Mouse (Mus musculus): ENCODE results near the gene Alg9. TPM values are rescaled to one million over a fixed set of nuclear protein-coding genes. Genes with fewer than 3 reads are reported as not detected.

The Alg9 gene
- polyA plus RNA-seq, 1 experiment from 2014 or later: 35.6 TPM

DNA sequence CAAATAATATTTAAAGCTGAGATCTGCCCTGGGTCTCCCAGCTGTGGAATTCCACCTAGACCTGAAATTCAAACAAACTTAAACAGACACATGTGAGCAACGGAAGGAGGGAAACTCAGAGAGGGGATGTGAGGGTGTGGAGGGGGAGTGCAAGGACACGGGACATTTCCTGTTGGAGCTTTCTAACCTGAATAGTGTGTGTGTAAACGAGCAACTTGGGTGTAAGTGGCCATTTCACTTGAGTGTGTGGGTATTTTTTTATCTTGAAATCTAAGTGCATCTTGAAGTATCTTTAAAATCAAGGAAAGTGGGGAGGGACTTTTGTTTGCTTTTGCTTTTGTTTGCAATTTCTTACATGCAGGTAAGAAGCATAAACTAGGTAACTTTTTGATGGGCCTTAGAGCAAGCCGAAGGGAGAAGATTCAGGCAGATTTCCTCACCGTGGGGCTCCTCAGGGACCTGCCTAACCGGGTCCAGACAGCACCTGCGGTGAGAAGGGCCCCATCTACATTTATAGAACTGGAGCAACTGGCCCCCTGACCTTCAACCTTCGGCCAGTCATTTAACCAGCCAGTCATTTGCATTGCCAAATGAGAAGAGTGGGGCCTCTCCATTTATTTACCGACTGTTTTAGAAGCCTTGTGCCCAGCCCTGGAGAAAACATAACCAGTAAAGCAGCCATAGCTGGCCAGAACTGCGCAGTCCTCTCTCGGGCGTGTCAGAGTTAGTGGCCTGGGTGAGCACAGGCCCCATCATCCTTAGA lies 73.0 kb downstream of the Alg9 start:
- H3K27ac ChIP-seq: no peak overlapping the region
- no peak for ATAC-seq (ENCODE audit: insufficient number of reproducible peaks, low FRiP score, low TSS enrichment, low read depth)
- 48% methylated on average over 12 of the region's 12 CpGs for WGBS
- no peaks in the 10 kb centered on the region for H3K9me3 ChIP-seq
- no peak overlapping the region for H3K4me3 ChIP-seq
- H3K9ac ChIP-seq: no peak overlapping the region
- H3K4me2 ChIP-seq: no peak overlapping the region
- peaks cover 17% of the 10 kb centered on the region for H3K36me3 ChIP-seq
- no peaks in the 10 kb centered on the region for H3K27me3 ChIP-seq
- peaks cover 18% of the 10 kb centered on the region for H3K4me1 ChIP-seq

DNA sequence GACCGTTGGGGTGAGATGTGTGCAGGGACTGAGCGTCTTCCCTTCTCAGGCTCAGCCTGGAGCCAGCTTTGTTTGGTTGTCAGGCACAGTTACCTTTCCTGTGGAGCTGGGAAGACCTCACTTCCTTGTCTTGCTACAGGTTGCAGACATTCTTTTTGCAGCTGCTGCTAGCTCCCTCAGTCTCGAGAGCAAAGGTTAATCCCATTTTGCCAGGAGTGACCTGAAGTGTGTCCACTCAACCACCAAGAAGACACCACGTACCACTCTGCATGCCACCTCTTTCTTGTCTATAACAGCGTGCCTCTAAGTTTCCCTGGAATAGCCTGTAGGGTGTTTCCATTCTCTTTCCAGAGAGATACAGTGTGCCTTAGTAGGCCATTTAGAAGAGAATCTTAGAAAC lies 74.0 kb downstream of the Alg9 start:
- ATAC-seq (ENCODE audit: insufficient number of reproducible peaks, low FRiP score, low TSS enrichment, low read depth): no peak
- no peak overlapping the region for H3K4me3 ChIP-seq
- WGBS: 66% methylated on average over 5 of the region's 5 CpGs

DNA sequence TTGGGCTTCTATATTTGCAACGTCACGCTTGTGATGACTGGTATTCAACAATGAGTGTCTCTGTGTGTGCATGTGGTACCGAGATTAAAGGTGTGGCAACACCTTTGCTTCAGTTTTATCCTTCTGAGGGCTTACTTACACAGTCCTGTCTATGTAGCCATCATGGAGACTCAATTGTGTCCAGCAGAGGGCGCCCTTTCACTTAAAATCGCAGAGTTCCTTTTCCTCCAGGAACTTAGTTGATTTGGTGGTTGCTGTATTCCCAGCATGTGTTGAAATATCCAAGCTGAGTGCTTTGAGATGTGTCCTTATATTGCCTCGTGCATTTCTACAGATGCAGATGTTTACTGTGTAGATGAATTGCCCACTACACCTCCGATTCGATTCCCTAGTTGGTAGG lies 74.4 kb downstream of the Alg9 start:
- H3K4me2 ChIP-seq: no peak overlapping the region
- H3K9ac ChIP-seq: no peak overlapping the region
- H3K27me3 ChIP-seq: no peaks in the 10 kb centered on the region
- H3K27ac ChIP-seq: no peak overlapping the region
- WGBS: 20% methylated on average over 8 of the region's 8 CpGs
- no peaks in the 10 kb centered on the region for H3K9me3 ChIP-seq
- peaks cover 7% of the 10 kb centered on the region; the same call in 1 of the 2 replicates for H3K36me3 ChIP-seq
- ATAC-seq (ENCODE audit: insufficient number of reproducible peaks, low FRiP score, low TSS enrichment, low read depth): no peak
- no peak overlapping the region for H3K4me3 ChIP-seq
- peaks cover 22% of the 10 kb centered on the region for H3K4me1 ChIP-seq

More for the DNA sequence above, 74.0 kb downstream of the Alg9 start:
- H3K36me3 ChIP-seq: peaks cover 10% of the 10 kb centered on the region; the same call in 1 of the 2 replicates
- peaks cover 22% of the 10 kb centered on the region for H3K4me1 ChIP-seq
- H3K9me3 ChIP-seq: no peaks in the 10 kb centered on the region
- no peak overlapping the region for H3K4me2 ChIP-seq
- no peak overlapping the region for H3K27ac ChIP-seq
- no peak overlapping the region for H3K9ac ChIP-seq
- no peaks in the 10 kb centered on the region for H3K27me3 ChIP-seq

- 69% methylated on average over 9 of the region's 9 CpGs for WGBS
- ATAC-seq (ENCODE audit: insufficient number of reproducible peaks, low FRiP score, low TSS enrichment, low read depth): no peak
Observed at GRCm38 (mm10) chr9:50849755-50850154, 74.9 kb downstream of the Alg9 start.

GRCm38 (mm10) chr9:50850271-50850670 lies 75.5 kb downstream of the Alg9 start:
- H3K36me3 ChIP-seq: no peaks in the 10 kb centered on the region
- H3K9ac ChIP-seq: no peak overlapping the region
- 0 out of 2 replicates have a peak overlapping the region, but pooled peaks have one; percentile 11 for H3K4me2 ChIP-seq
- H3K9me3 ChIP-seq: no peaks in the 10 kb centered on the region
- 36% methylated on average over 11 of the region's 11 CpGs for WGBS
- H3K27me3 ChIP-seq: no peaks in the 10 kb centered on the region
- H3K4me1 ChIP-seq: peaks cover 22% of the 10 kb centered on the region
- no peak for ATAC-seq (ENCODE audit: insufficient number of reproducible peaks, low FRiP score, low TSS enrichment, low read depth)
- H3K4me3 ChIP-seq: no peak overlapping the region
- H3K27ac ChIP-seq: no peak overlapping the region

More at GRCm38 (mm10) chr9:50849755-50850154, 74.9 kb downstream of the Alg9 start:
- H3K36me3 ChIP-seq: peaks cover 2% of the 10 kb centered on the region; the same call in 1 of the 2 replicates
- H3K4me1 ChIP-seq: peaks cover 22% of the 10 kb centered on the region
- H3K4me3 ChIP-seq: no peak overlapping the region
- no peak overlapping the region for H3K9ac ChIP-seq
- no peak overlapping the region for H3K27ac ChIP-seq
- H3K9me3 ChIP-seq: no peaks in the 10 kb centered on the region
- no peak overlapping the region for H3K4me2 ChIP-seq
- no peaks in the 10 kb centered on the region for H3K27me3 ChIP-seq

DNA sequence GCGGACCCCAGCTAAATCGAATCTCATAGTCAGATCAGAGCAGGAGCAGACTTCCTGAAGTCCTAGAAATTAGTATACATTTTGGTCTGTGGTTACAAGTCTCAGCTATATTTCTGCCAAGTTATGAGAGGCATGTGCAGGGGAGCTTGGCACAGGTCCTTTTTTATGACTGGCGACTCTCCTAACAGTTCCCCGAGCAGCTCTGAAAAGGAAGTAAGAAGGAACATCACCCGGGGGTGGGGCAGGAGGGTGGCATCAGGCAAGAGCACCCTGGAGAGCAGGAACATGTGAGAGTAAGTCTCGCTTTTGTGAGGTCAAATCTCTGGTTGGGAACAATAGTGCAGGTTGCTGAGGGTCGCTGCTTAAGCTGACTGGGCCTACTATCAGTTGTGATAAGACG lies 75.9 kb downstream of the Alg9 start:
- Histone ChIP-seq H3K27me3 (no peaks in the 10 kb centered on the region), H3K4me2 (0 out of 2 replicates have a peak overlapping the region, but pooled peaks have one; percentile 11), H3K36me3 (no peaks in the 10 kb centered on the region), H3K9me3 (no peaks in the 10 kb centered on the region), H3K4me1 (peaks cover 22% of the 10 kb centered on the region), H3K4me3 (no peak overlapping the region), H3K27ac (no peak overlapping the region), H3K9ac (no peak overlapping the region)
- no peak for ATAC-seq (ENCODE audit: insufficient number of reproducible peaks, low FRiP score, low TSS enrichment, low read depth)
- 48% methylated on average over 8 of the region's 8 CpGs for WGBS

- ATAC-seq (ENCODE audit: insufficient number of reproducible peaks, low FRiP score, low TSS enrichment, low read depth): no peak
- Histone ChIP-seq H3K4me1 (peaks cover 26% of the 10 kb centered on the region), H3K9me3 (no peaks in the 10 kb centered on the region), H3K36me3 (no peaks in the 10 kb centered on the region), H3K27me3 (no peaks in the 10 kb centered on the region), H3K4me3 (peak overlapping the region; percentile 15; the same call in 1 of the 2 replicates), H3K27ac (peak overlapping the region; percentile 65), H3K9ac (no peak overlapping the region), H3K4me2 (peak overlapping the region; percentile 25; the same call in 1 of the 2 replicates)
- 46% methylated on average over 17 of the region's 17 CpGs for WGBS
Observed at GRCm38 (mm10) chr9:50852634-50853349, 78.0 kb downstream of the Alg9 start.

- Histone ChIP-seq H3K36me3 (peaks cover 5% of the 10 kb centered on the region; the same call in 1 of the 2 replicates), H3K4me2 (no peak overlapping the region), H3K9me3 (no peaks in the 10 kb centered on the region), H3K27ac (no peak overlapping the region), H3K4me1 (peaks cover 30% of the 10 kb centered on the region), H3K9ac (no peak overlapping the region), H3K27me3 (no peaks in the 10 kb centered on the region), H3K4me3 (no peak overlapping the region)
- no peak for ATAC-seq (ENCODE audit: insufficient number of reproducible peaks, low FRiP score, low TSS enrichment, low read depth)
- WGBS: 51% methylated on average over 8 of the region's 8 CpGs
Observed at GRCm38 (mm10) chr9:50854376-50854775, 79.6 kb downstream of the Alg9 start.

DNA sequence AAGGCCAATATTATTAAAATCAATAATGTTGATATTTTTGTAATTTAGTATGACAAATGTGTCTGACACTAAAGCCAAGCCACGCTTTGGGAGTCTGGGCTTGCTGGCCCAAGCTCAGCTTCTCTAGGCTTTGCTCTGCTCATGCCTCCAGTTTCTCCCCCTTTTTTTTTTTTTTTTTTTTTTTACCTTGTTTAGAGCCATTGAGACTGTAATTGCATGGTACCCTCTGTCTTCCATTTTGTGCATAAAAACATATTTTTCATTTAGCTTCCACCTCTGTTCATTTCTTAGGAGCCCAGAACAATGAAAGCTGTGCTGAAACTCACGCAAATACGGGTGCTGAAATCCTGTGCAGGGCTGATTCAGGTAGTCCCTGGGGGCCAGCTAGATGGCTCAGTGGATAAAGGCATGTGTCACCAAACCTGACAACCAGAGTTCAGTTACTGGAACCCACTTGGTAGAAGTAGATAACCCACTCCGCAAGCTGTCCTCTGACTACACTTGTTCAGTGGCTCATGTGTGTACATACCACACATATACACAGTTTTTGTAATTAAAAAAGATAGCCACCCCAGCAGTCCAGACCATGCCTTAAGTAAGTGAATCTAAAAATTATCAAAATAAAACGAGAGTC lies 80.4 kb downstream of the Alg9 start:
- WGBS: 80% methylated on average over 5 of the region's 5 CpGs

DNA sequence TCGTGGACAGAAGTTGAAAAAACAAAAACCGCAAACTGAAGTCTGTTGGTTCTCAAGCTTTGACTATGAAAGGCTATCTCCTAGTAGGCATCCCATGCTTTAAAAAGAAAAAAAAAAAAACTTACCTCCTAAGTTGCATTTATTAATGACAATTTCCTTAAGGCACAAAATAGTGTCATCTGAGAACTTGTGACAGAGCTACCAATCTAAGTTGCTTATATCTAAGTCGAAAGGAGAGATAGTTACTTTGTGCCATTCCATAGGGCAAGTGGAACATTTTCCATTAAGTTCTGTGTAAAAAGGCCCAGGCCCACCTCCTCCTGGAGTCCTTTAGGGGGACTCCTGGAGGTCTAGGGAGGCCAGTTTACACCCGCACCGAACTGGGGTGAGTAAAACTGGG lies 81.0 kb downstream of the Alg9 start:
- peaks cover 19% of the 10 kb centered on the region for H3K36me3 ChIP-seq
- peak overlapping the region; percentile 74 for H3K4me2 ChIP-seq
- H3K4me3 ChIP-seq: peak overlapping the region; percentile 82
- H3K27ac ChIP-seq: peak overlapping the region; percentile 91
- peaks cover 23% of the 10 kb centered on the region for H3K4me1 ChIP-seq
- WGBS: 63% methylated on average over 5 of the region's 5 CpGs
- no peaks in the 10 kb centered on the region for H3K9me3 ChIP-seq
- H3K27me3 ChIP-seq: no peaks in the 10 kb centered on the region
- H3K9ac ChIP-seq: no peak overlapping the region
- no peak for ATAC-seq (ENCODE audit: insufficient number of reproducible peaks, low FRiP score, low TSS enrichment, low read depth)

More for the DNA sequence above, 80.4 kb downstream of the Alg9 start:
- no peaks in the 10 kb centered on the region for H3K9me3 ChIP-seq
- H3K4me2 ChIP-seq: no peak overlapping the region
- H3K27ac ChIP-seq: no peak overlapping the region
- H3K4me3 ChIP-seq: no peak overlapping the region
- peaks cover 28% of the 10 kb centered on the region for H3K4me1 ChIP-seq
- H3K9ac ChIP-seq: no peak overlapping the region
- no peak for ATAC-seq (ENCODE audit: insufficient number of reproducible peaks, low FRiP score, low TSS enrichment, low read depth)
- H3K36me3 ChIP-seq: peaks cover 14% of the 10 kb centered on the region
- no peaks in the 10 kb centered on the region for H3K27me3 ChIP-seq

DNA sequence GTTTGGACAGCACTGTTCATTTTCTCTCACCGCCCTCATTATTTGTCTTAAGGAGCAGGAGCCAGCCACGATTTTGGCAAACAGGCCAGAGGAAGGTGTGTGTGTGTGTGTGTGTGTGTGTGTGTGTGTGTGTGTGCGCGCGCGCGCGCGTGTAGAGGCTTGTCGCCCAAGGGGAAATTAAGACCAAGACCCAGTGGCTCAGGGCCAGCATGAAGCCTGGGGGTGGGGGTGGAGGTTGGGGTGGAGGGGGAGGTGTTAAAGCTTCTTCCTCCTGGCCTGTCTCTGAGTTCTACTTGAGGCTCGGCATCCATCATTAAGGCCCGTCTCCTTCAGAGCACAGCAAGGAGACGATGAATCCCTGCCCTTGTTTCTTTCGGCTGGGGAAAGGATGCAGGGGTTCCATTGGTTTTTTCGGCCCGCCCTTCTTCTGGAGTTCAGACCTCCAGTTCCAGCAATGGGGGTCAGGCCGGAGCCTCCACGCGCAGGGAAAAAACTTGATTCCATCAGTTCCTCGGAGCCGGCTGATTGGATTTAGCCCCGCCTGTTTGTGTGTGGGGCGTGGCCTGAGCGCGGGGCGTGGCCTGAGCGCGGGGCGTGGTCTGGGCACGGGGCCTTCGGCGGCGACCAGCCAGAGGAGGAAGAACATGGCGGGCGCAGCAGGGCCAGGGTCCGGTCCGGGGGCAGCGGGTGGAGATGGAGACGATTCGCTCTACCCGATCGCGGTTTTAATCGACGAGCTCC lies 81.7 kb downstream of the Alg9 start:
- Histone ChIP-seq H3K27me3 (no peaks in the 10 kb centered on the region), H3K9me3 (no peaks in the 10 kb centered on the region), H3K9ac (peak overlapping the region; percentile 76), H3K27ac (peak overlapping the region; percentile 91), H3K4me1 (peaks cover 20% of the 10 kb centered on the region), H3K4me3 (peak overlapping the region; percentile 82), H3K4me2 (peak overlapping the region; percentile 74), H3K36me3 (peaks cover 27% of the 10 kb centered on the region)
- under 1% methylated on average over 44 of the region's 45 CpGs for WGBS
- peak; percentile 85 for ATAC-seq (ENCODE audit: insufficient number of reproducible peaks, low FRiP score, low TSS enrichment, low read depth)

Data from limb, embryonic 15.5 days (tissue).